Mouse (Mus musculus): Measurements from ENCODE around the gene Xpnpep2. TPM values are rescaled to one million over a fixed set of nuclear protein-coding genes. Genes with fewer than 3 reads are reported as not detected.

Xpnpep2 gene
- polyA plus RNA-seq (2016; fragmentation: Nextera tagmentation; extraction: Ambion mirVana): 2.3 and 3.3 TPM in 2 replicates

DNA sequence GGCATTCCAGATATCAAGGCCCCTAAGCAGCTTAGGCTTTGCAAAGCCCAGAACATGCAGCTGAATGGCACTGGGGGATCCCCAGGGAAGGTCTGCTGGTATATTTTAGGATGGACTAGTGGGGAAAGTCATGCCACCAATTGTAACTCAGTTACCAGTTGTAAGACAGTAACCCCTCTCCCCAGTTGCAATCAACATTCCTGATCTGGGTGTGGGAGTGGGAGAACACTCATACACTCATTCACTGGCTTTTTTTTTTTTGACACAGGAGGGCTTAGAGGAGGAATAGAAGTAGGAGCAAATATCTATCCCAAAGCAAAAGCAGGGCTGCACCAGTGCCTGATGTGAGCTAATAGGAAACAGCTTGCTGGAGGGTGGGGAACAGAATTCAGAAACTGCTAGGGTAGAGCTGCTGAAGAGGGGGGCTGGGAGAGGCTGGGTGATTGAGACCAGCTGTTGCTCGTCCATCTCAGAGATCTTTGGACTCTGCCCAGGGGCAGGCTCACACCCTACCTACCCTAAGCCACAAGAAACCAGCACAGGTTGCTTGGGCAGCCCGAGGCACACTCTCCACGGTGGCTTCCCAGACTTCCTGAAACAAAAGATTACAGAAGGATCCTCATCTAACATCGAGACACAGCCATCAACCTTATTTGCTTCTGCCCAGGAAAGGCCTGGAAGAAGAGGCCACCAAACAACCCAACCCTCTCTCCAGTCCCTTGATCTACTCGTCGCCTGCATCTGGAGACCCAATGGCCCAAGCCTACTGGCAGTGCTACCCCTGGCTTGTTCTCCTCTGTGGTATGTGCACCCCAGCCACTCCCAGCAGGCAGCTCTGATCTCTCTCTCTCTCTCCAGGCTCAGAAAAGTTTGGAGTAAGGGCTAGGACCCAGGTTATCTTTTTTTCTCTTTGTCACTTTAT, at the start of gene Xpnpep2:
TSS of gene Xpnpep2 (plus strand) at position 332 of the 922 bp plus-strand sequence.
- no peak for ATAC-seq (ENCODE audit: low FRiP score)
- no peaks in the 10 kb centered on the region for H3K36me3 ChIP-seq
- H3K27ac ChIP-seq: no peak within 1 kb of the TSS
- H3K27me3 ChIP-seq: no peaks in the 10 kb centered on the region
- no peaks in the 10 kb centered on the region for H3K4me1 ChIP-seq
- H3K4me3 ChIP-seq: no peak within 1 kb of the TSS
- H3K9ac ChIP-seq: no peak within 1 kb of the TSS
- H3K4me2 ChIP-seq (replicated peaks): no peak within 1 kb of the TSS
- 66% methylated on average over 6 of the region's 6 CpGs for WGBS
- no peaks in the 10 kb centered on the region for H3K9me3 ChIP-seq (replicated peaks)

DNA sequence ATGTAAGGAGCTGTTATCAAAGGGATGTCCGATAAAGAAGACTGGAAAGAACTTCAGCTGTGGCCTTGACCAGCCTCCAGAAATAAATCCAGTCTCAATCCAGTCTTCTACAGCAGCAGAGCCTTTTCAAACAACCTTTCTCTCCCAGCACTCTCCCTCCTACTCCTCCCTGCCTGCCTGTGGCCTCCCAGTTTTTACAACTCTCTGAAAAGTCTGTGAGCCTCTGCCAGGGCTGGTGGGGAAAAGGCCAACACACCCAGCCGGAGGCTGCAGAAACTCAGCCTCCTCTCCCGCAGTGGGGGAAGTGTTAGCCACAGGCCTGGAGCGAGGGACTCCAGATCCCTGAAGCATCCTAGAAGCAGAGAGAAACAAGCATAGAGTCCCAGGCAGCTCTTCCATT, 46.0 kb upstream of the Xpnpep2 start:
- H3K27me3 ChIP-seq: peaks cover 6% of the 10 kb centered on the region; the same call in 1 of the 2 replicates
- no peak overlapping the region for H3K27ac ChIP-seq
- no peak for ATAC-seq (ENCODE audit: low FRiP score)
- no peaks in the 10 kb centered on the region for H3K4me1 ChIP-seq
- H3K4me3 ChIP-seq: no peak overlapping the region
- H3K9me3 ChIP-seq (replicated peaks): no peaks in the 10 kb centered on the region
- 76% methylated on average over 4 of the region's 4 CpGs for WGBS
- H3K36me3 ChIP-seq: no peaks in the 10 kb centered on the region
- H3K4me2 ChIP-seq (replicated peaks): no peak overlapping the region
- no peak overlapping the region for H3K9ac ChIP-seq

DNA sequence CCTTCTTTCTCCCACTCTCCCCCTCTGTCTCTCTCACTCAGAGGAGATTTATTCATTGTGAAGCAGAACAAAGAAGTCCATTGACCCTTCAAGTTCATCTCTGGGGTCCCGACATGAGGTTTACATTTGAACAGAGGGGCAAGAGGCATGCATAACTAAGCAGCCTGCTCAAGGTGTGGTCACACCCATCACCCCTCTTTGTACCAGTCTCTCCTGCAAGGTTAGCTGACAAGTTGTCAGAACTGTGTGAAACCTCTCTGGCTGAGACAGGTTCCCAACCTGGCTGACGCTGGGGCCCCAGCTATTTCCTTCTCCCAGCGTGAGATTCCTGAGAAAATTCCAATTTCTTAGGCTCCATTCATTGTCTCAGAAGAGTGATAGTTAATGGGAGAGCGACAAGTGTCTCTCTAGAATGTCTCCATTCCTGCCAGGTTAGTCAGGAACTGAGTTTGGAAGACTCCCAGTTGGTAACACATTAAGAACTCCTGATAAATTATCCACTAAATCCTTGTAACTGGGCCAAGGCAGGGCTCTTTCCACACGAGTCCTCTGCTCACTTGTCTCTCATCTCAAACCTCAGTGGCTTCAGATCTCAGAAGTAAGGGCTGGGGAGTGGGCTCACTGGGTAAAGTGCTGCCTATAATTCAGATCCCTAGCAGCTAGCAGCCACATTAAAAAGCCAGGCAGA, 44.2 kb upstream of the Xpnpep2 start:
- peaks cover 6% of the 10 kb centered on the region; the same call in 1 of the 2 replicates for H3K27me3 ChIP-seq
- H3K36me3 ChIP-seq: no peaks in the 10 kb centered on the region
- 31% methylated on average over 5 of the region's 5 CpGs for WGBS

DNA sequence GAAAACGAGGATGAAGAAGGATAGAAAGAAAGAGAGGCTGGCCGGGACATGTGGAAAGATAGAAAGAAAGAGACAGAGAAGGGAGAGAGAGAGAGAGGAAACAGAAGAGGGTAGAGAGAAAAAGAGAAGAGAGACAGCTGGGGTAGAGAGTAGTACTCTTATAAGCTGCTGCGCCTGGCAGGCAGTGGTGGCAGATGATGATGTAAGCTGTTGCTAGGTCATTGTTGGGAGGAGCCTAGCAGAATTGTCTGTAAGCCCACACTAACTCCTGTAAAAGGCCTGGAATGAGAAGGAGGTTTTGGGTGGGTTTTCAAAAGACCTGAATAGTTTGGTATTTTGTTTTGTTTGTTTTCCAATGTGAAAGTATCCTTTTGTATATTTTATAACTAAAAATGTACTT, 41.6 kb upstream of the Xpnpep2 start:
- WGBS: 76% methylated on average over 3 of the region's 3 CpGs
- Histone ChIP-seq H3K4me1 (no peaks in the 10 kb centered on the region), H3K27me3 (peaks cover 7% of the 10 kb centered on the region; the same call in 1 of the 2 replicates), H3K27ac (no peak overlapping the region), H3K4me2 (replicated peaks) (no peak overlapping the region), H3K9ac (no peak overlapping the region), H3K36me3 (no peaks in the 10 kb centered on the region), H3K9me3 (replicated peaks) (no peaks in the 10 kb centered on the region), H3K4me3 (no peak overlapping the region)
- no peak for ATAC-seq (ENCODE audit: low FRiP score)

More for the DNA sequence above, 44.2 kb upstream of the Xpnpep2 start:
- Histone ChIP-seq H3K4me1 (no peaks in the 10 kb centered on the region), H3K9me3 (replicated peaks) (no peaks in the 10 kb centered on the region), H3K4me2 (replicated peaks) (no peak overlapping the region), H3K4me3 (no peak overlapping the region), H3K9ac (no peak overlapping the region), H3K27ac (no peak overlapping the region)
- ATAC-seq (ENCODE audit: low FRiP score): no peak

DNA sequence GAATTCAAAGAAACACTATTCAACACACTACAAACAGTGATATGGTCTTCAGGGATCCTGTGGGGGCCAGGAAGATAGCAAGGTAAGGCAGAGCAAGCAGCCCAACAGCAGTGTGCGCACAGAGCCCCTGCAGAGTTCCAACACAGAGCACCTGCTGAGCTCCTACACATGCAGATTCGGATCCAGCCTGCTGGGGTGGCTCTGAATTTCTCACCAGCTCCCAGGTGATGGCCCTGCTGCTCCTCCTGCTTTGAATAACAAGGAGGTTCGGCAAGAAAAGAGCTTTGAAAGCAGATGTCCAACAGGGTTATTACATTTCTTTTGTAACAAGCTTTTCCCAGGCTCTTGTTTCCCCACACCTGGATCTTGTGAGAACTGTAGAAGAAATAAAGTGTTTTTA, 36.6 kb upstream of the Xpnpep2 start:
- Histone ChIP-seq H3K9ac (no peak overlapping the region), H3K27me3 (peaks cover 11% of the 10 kb centered on the region; the same call in 1 of the 2 replicates), H3K4me1 (no peaks in the 10 kb centered on the region), H3K36me3 (no peaks in the 10 kb centered on the region), H3K4me3 (no peak overlapping the region), H3K4me2 (replicated peaks) (no peak overlapping the region), H3K27ac (no peak overlapping the region), H3K9me3 (replicated peaks) (no peaks in the 10 kb centered on the region)
- WGBS: 20% methylated on average over 3 of the region's 3 CpGs
- ATAC-seq (ENCODE audit: low FRiP score): no peak

DNA sequence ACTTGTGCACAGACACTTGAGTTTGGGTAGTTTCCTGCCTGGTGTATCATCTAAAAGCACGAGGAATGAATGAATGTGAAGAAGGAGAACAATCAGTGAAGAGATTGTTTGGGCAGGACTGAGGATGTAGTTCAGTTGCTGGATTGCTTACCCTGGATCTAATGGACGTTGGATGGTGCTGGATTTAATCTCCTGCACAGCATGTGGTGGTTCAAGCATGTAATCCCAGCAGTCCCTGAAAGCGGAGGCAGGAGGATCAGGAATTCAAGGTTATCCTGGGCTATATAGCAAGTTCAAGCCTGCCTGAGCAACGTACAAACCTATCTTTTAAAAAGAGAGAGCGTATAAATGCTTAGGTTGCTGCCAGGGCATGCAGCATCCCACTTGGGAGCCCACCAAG, 36.1 kb upstream of the Xpnpep2 start:
- H3K27ac ChIP-seq: no peak overlapping the region
- H3K4me1 ChIP-seq: no peaks in the 10 kb centered on the region
- H3K9ac ChIP-seq: no peak overlapping the region
- no peak overlapping the region for H3K4me3 ChIP-seq
- whole genome bisulfite sequencing: 26% methylated on average over 5 of the region's 5 CpGs
- H3K27me3 ChIP-seq: peaks cover 11% of the 10 kb centered on the region; the same call in 1 of the 2 replicates
- H3K4me2 ChIP-seq (replicated peaks): no peak overlapping the region
- no peaks in the 10 kb centered on the region for H3K36me3 ChIP-seq
- no peaks in the 10 kb centered on the region for H3K9me3 ChIP-seq (replicated peaks)
- no peak for ATAC-seq (ENCODE audit: low FRiP score)

DNA sequence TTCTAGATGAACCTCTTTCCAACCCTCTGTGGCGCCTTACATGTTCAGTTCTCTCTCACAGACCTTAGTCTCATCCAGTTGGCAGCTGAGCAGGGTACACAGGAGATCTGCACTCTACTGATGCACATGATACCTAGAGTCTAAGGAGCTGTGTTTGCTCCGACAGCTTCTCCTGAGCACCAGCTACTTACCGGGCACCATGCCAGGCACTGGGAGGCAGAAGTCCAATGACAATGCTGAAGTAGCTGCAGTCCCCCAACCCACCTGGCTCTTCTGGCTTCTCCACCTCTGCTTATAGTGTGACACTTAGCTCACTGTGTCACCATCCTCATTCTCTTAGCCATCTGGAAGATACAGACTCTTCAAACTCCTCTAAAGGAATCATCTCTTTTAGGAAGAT, 33.8 kb upstream of the Xpnpep2 start:
- ATAC-seq (ENCODE audit: low FRiP score): no peak
- H3K9me3 ChIP-seq (replicated peaks): no peaks in the 10 kb centered on the region
- WGBS: 91% methylated on average over 3 of the region's 3 CpGs

DNA sequence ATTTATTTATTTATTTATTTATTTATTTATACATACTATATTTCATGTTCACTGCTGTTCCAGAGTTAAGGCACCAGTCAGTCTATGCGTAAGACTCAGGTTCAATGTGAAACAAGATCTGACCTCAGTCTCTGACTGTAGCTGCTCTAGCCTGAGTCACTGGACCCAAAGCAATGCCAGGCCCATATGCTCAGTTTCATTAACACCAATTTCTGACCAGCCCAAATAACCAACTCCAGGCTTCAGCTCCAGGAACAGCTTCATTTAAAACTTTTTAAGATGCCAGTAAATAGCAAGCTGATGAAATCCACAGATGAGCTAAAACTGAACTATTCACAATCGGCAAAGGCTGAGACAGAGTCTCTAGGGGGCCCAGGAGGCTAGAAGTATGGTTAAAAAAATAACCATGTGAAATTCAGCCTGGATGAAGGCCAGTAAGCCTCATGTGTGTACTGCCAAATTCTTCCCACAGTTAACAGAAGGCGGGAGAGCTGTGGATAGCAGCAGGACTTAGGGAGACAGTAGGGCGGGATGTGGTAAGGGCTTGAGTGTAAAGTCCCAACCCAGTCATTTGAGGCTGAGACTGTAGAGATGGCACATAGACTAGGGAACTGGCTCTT, 31.6 kb upstream of the Xpnpep2 start:
- Histone ChIP-seq H3K4me2 (replicated peaks) (no peak overlapping the region), H3K36me3 (no peaks in the 10 kb centered on the region), H3K9ac (no peak overlapping the region), H3K27ac (no peak overlapping the region), H3K4me3 (no peak overlapping the region), H3K27me3 (peaks cover 9% of the 10 kb centered on the region; the same call in 1 of the 2 replicates), H3K9me3 (replicated peaks) (no peaks in the 10 kb centered on the region), H3K4me1 (no peaks in the 10 kb centered on the region)
- WGBS: 72% methylated on average over 4 of the region's 4 CpGs
- no peak for ATAC-seq (ENCODE audit: low FRiP score)

More for the DNA sequence above, 33.8 kb upstream of the Xpnpep2 start:
- no peak overlapping the region for H3K4me2 ChIP-seq (replicated peaks)
- H3K36me3 ChIP-seq: no peaks in the 10 kb centered on the region
- no peak overlapping the region for H3K9ac ChIP-seq
- H3K27ac ChIP-seq: no peak overlapping the region
- H3K4me3 ChIP-seq: no peak overlapping the region
- H3K4me1 ChIP-seq: no peaks in the 10 kb centered on the region
- H3K27me3 ChIP-seq: peaks cover 11% of the 10 kb centered on the region; the same call in 1 of the 2 replicates

DNA sequence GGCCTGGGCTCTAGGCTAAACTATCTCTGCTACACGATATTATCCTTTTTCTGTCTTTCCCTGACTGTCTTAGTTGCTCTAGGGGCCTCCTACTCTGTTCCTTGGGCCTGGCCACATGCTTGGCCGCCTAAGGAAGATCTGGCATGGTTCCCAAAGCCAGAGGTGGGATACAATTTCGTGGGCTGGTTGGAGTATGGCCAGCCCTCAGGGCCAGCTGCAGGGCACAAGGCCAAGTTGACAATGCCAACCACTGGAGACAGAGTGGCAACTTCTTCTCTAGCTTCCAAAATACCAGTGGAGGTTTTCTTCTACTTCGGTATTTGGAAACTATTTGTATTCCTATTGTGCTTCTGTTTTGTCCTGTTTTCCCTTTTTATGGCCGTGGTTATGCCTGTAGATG, 26.2 kb upstream of the Xpnpep2 start:
- H3K9me3 ChIP-seq (replicated peaks): no peaks in the 10 kb centered on the region
- no peak for ATAC-seq (ENCODE audit: low FRiP score)
- WGBS: 73% methylated on average over 5 of the region's 5 CpGs
- no peaks in the 10 kb centered on the region for H3K27me3 ChIP-seq
- no peak overlapping the region for H3K4me2 ChIP-seq (replicated peaks)
- no peak overlapping the region for H3K4me3 ChIP-seq
- H3K27ac ChIP-seq: no peak overlapping the region
- no peaks in the 10 kb centered on the region for H3K36me3 ChIP-seq
- no peaks in the 10 kb centered on the region for H3K4me1 ChIP-seq
- no peak overlapping the region for H3K9ac ChIP-seq

DNA sequence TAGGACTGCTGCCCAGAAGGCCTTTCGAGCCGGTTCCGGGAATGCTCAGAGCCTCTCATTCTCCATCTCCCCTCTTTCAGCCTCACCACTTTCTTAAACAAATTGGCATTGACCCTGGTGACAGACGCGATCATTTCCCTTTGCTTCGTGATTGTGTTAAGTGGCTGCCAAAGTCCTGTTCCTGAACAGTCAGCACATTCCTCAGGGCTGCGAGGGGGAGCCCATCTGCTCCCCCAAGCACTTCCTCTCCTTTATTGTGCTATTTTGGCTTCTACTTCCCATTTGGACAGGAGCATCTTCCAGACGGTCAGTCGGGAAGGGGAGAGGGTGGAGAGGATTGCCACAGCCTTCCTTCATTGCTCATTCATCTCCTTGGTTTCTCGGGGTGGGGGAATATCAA, 16.4 kb upstream of the Xpnpep2 start:
- H3K9ac ChIP-seq: no peak overlapping the region
- H3K27me3 ChIP-seq: no peaks in the 10 kb centered on the region
- H3K9me3 ChIP-seq (replicated peaks): no peaks in the 10 kb centered on the region
- H3K36me3 ChIP-seq: no peaks in the 10 kb centered on the region
- H3K27ac ChIP-seq: no peak overlapping the region
- 64% methylated on average over 10 of the region's 10 CpGs for WGBS
- H3K4me1 ChIP-seq: no peaks in the 10 kb centered on the region
- ATAC-seq (ENCODE audit: low FRiP score): no peak
- no peak overlapping the region for H3K4me3 ChIP-seq
- H3K4me2 ChIP-seq (replicated peaks): no peak overlapping the region

DNA sequence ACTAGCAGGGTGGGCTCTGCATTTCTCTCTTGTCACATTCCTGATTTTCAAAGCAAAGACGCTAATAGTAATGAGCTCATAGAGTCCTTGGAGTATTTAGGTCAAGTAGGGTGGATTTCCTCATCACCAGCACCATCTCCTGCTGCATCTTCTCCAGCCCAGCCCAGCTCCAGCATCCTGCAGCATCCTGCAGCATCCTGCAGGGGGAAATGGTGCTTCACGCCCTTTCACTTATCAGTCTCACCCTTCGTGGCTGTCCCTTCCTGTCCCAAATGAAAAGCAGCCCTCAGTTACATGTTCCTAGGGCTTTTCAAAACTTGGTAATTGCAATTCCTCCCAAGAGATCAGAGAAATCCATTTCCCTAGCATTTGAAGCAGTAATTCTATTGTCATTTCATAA, 15.0 kb upstream of the Xpnpep2 start:
- Histone ChIP-seq H3K9ac (no peak overlapping the region), H3K36me3 (no peaks in the 10 kb centered on the region), H3K9me3 (replicated peaks) (no peaks in the 10 kb centered on the region), H3K27me3 (no peaks in the 10 kb centered on the region), H3K4me2 (replicated peaks) (no peak overlapping the region), H3K4me1 (no peaks in the 10 kb centered on the region), H3K27ac (no peak overlapping the region), H3K4me3 (no peak overlapping the region)
- 42% methylated on average over 3 of the region's 3 CpGs for WGBS
- no peak for ATAC-seq (ENCODE audit: low FRiP score)

DNA sequence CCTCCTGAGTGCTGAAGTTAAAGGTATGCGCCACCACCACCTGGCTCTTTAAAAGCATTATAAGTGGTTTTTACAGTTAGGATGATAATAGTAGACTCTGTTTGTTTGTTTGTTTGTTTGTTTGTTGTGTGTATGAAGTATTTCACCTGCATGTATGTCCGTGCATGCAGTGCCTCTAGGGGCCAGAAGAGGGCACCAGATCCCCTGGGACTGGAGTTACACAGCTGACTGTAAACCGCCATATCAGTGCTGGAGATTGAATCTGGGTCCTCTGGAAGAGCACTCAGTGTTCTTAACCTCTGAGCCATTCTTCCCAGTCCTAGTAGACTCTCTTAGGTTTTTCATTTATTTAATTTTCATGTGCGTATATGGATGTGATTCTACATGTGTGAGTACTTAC, 13.9 kb upstream of the Xpnpep2 start:
- 69% methylated on average over 4 of the region's 4 CpGs for WGBS
- no peaks in the 10 kb centered on the region for H3K27me3 ChIP-seq

More for the DNA sequence above, 13.9 kb upstream of the Xpnpep2 start:
- Histone ChIP-seq H3K9ac (no peak overlapping the region), H3K36me3 (no peaks in the 10 kb centered on the region), H3K4me1 (no peaks in the 10 kb centered on the region), H3K4me3 (no peak overlapping the region), H3K4me2 (replicated peaks) (no peak overlapping the region), H3K9me3 (replicated peaks) (no peaks in the 10 kb centered on the region), H3K27ac (no peak overlapping the region)
- ATAC-seq (ENCODE audit: low FRiP score): no peak

Measured in hindbrain, embryonic 12.5 days (tissue).